Mouse (Mus musculus): ENCODE measurements around the gene Mc1r. TPM values are rescaled to one million over a fixed set of nuclear protein-coding genes. Genes with fewer than 3 reads are reported as not detected.
"Not testable (repeated sequence)": the region's sequence is repeated elsewhere in the genome, so short reads cannot be mapped to it uniquely, and the experiment has no call there.

Mc1r gene
- polyA plus RNA-seq, 1 experiment from 2014 or later: 0.18 TPM

GRCm38 (mm10) chr8:123442871-123443575, 36.1 kb downstream of the Mc1r start:
- no peaks in the 10 kb centered on the region for H3K9me3 ChIP-seq
- H3K36me3 ChIP-seq: no peaks in the 10 kb centered on the region
- ATAC-seq (ENCODE audit: low FRiP score, low read depth): peak; percentile 95
- H3K4me1 ChIP-seq: peaks cover 9% of the 10 kb centered on the region; the same call in 1 of the 2 replicates
- peak overlapping the region; percentile 53; the same call in 1 of the 2 replicates for H3K27ac ChIP-seq
- no peaks in the 10 kb centered on the region for H3K27me3 ChIP-seq (replicated peaks)
- peak overlapping the region; percentile 74 for H3K9ac ChIP-seq
- 1% methylated on average over 41 of the region's 41 CpGs for WGBS
- H3K4me2 ChIP-seq (replicated peaks): peak overlapping the region; percentile 77
- peak overlapping the region; percentile 61 for H3K4me3 ChIP-seq

DNA sequence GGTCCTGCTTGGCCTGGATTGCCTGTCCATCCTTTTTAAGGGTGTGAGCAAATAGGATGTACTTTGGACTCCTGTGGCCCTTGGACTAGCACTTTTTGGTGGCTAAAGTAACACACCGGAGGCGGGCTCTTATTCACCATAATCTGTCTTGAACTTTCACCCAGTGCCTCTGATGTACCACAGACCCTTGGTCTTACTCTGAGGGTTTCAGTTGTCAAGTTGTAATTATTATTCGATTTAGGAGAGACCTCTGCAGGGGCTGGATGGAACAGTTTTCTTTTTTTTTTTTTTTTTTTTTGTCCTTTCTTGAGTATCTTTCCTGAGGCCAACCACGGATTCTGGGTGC, 36.6 kb downstream of the Mc1r start:
- H3K36me3 ChIP-seq: no peaks in the 10 kb centered on the region
- no peak for ATAC-seq (ENCODE audit: low FRiP score, low read depth)
- 45% methylated on average over 4 of the region's 4 CpGs for WGBS
- H3K4me1 ChIP-seq: peaks cover 9% of the 10 kb centered on the region; the same call in 1 of the 2 replicates
- peak overlapping the region; percentile 74 for H3K9ac ChIP-seq
- H3K4me2 ChIP-seq (replicated peaks): peak overlapping the region; percentile 77
- H3K4me3 ChIP-seq: peak overlapping the region; percentile 61
- H3K27ac ChIP-seq: no peak overlapping the region
- no peaks in the 10 kb centered on the region for H3K27me3 ChIP-seq (replicated peaks)
- no peaks in the 10 kb centered on the region for H3K9me3 ChIP-seq

DNA sequence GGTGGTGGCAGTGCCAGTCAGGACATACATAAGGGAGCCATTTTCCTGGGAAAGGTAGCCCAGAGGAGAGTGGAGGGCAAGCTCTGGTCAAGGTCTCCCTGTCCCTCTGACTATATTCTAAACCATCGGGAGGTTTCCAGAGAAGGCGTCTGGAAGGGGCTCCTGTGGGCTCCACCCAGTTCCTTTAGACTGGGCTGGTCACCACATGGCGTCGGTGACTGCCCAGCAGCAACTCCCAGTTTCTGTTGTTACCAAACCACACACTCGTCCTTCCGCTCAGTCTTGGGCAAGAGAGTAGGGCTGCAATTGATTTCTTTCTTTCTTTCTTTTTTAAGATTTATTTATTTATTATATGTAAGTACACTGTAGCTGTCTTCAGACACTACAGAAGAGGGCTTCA, 37.2 kb downstream of the Mc1r start:
- 84% methylated on average over 6 of the region's 6 CpGs for WGBS
- Histone ChIP-seq H3K27ac (no peak overlapping the region), H3K36me3 (peaks cover 2% of the 10 kb centered on the region; the same call in 1 of the 2 replicates), H3K4me2 (replicated peaks) (peak overlapping the region; percentile 77), H3K9me3 (no peaks in the 10 kb centered on the region), H3K4me3 (no peak overlapping the region), H3K9ac (no peak overlapping the region), H3K4me1 (peaks cover 9% of the 10 kb centered on the region; the same call in 1 of the 2 replicates), H3K27me3 (replicated peaks) (no peaks in the 10 kb centered on the region)
- ATAC-seq (ENCODE audit: low FRiP score, low read depth): no peak

GRCm38 (mm10) chr8:123445981-123446380, 39.1 kb downstream of the Mc1r start:
- no peaks in the 10 kb centered on the region for H3K9me3 ChIP-seq
- H3K36me3 ChIP-seq: peaks cover 16% of the 10 kb centered on the region; the same call in 1 of the 2 replicates
- no peak overlapping the region for H3K4me3 ChIP-seq
- H3K27me3 ChIP-seq (replicated peaks): no peaks in the 10 kb centered on the region
- no peak overlapping the region for H3K9ac ChIP-seq
- 92% methylated on average over 10 of the region's 10 CpGs for WGBS
- no peak for ATAC-seq (ENCODE audit: low FRiP score, low read depth)
- H3K4me2 ChIP-seq (replicated peaks): no peak overlapping the region
- no peak overlapping the region for H3K27ac ChIP-seq
- peaks cover 9% of the 10 kb centered on the region; the same call in 1 of the 2 replicates for H3K4me1 ChIP-seq

DNA sequence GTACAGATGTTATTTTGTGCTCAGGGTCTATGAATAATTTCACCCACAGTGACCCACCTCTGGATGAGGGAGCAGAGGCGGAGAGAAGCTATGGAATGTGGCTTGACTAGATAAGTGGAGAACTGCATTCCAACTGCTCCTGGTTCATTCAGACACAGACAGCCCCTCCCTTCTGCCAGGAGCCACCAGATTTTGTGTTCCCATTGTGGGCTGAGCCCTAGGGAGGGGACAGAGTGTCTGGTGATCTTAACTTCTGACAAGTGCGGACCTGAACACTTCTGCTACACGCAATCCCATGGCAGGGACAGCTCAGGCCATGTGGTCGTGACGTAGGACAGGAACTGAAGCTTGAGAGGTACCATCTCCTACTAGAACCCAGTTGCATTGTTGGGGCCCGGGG, 39.9 kb downstream of the Mc1r start:
- H3K27me3 ChIP-seq (replicated peaks): no peaks in the 10 kb centered on the region
- H3K4me1 ChIP-seq: peaks cover 9% of the 10 kb centered on the region; the same call in 1 of the 2 replicates
- no peaks in the 10 kb centered on the region for H3K9me3 ChIP-seq
- H3K4me2 ChIP-seq (replicated peaks): no peak overlapping the region
- no peak overlapping the region for H3K4me3 ChIP-seq
- no peak overlapping the region for H3K9ac ChIP-seq
- ATAC-seq (ENCODE audit: low FRiP score, low read depth): no peak
- 95% methylated on average over 6 of the region's 6 CpGs for WGBS
- H3K36me3 ChIP-seq: peaks cover 20% of the 10 kb centered on the region; the same call in 1 of the 2 replicates
- no peak overlapping the region for H3K27ac ChIP-seq

GRCm38 (mm10) chr8:123450783-123451182, 43.9 kb downstream of the Mc1r start:
- WGBS: 91% methylated on average over 5 of the region's 5 CpGs
- Histone ChIP-seq H3K9me3 (no peaks in the 10 kb centered on the region), H3K27ac (no peak overlapping the region), H3K36me3 (peaks cover 56% of the 10 kb centered on the region), H3K4me3 (no peak overlapping the region), H3K4me1 (no peaks in the 10 kb centered on the region), H3K9ac (no peak overlapping the region), H3K4me2 (replicated peaks) (no peak overlapping the region), H3K27me3 (replicated peaks) (no peaks in the 10 kb centered on the region)
- ATAC-seq (ENCODE audit: low FRiP score, low read depth): no peak

DNA sequence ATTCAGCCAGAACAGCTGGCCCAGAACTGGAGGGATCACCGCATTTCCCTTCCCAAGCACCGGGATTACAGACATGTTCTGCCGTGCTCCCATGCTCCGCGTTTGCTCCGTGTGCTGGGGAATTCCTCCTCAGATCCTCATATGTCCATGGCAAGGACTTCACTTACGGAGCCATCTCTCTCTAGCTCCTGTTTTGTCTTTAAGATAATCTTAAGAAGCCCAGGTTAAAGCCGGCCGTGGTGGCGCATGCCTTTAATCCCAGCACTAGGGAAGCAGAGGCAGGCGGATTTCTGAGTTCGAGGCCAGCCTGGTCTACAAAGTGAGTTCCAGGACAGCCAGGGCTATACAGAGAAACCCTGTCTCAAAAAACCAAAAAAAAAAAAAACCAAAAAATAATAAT, 44.8 kb downstream of the Mc1r start:
- not testable (repeated sequence) for H3K9me3 ChIP-seq; H3K27ac ChIP-seq; H3K27me3 ChIP-seq (replicated peaks); H3K4me1 ChIP-seq; H3K4me3 ChIP-seq; H3K9ac ChIP-seq; ATAC-seq (ENCODE audit: low FRiP score, low read depth); H3K4me2 ChIP-seq (replicated peaks)
- H3K36me3 ChIP-seq: peaks cover 66% of the 10 kb centered on the region
- WGBS: 93% methylated on average over 12 of the region's 12 CpGs

DNA sequence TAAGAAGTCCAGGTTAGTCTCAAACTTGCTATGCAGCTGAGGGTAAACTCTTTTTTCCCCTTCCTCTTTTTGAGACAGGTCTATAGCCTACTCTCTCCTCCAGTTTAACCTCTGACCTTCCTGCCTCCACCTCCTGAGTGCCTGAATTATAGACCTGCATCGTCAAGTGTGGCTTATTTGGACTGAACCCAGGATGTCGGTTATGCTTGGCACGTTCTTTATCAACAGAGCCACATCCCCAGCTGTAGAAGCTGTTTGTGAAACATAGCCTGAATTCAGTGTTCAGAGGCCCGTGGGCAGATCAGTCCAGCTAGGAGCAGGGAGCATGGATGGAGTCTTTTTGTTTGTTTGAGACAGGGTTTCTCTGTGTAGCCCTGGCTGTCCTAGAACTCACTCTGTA, 45.2 kb downstream of the Mc1r start:
- Histone ChIP-seq H3K4me1 (no peaks in the 10 kb centered on the region), H3K27ac (no peak overlapping the region), H3K4me2 (replicated peaks) (no peak overlapping the region), H3K36me3 (peaks cover 69% of the 10 kb centered on the region), H3K27me3 (replicated peaks) (no peaks in the 10 kb centered on the region), H3K9ac (no peak overlapping the region), H3K4me3 (no peak overlapping the region), H3K9me3 (no peaks in the 10 kb centered on the region)
- ATAC-seq (ENCODE audit: low FRiP score, low read depth): no peak
- WGBS: 91% methylated on average over 4 of the region's 4 CpGs

- Histone ChIP-seq H3K27me3 (replicated peaks) (no peaks in the 10 kb centered on the region), H3K4me2 (replicated peaks) (no peak overlapping the region), H3K9ac (no peak overlapping the region), H3K4me1 (no peaks in the 10 kb centered on the region), H3K36me3 (peaks cover 78% of the 10 kb centered on the region), H3K27ac (no peak overlapping the region), H3K9me3 (no peaks in the 10 kb centered on the region), H3K4me3 (no peak overlapping the region)
- ATAC-seq (ENCODE audit: low FRiP score, low read depth): no peak
- 80% methylated on average over 7 of the region's 7 CpGs for WGBS
Observed at GRCm38 (mm10) chr8:123453291-123453690, 46.4 kb downstream of the Mc1r start.

DNA sequence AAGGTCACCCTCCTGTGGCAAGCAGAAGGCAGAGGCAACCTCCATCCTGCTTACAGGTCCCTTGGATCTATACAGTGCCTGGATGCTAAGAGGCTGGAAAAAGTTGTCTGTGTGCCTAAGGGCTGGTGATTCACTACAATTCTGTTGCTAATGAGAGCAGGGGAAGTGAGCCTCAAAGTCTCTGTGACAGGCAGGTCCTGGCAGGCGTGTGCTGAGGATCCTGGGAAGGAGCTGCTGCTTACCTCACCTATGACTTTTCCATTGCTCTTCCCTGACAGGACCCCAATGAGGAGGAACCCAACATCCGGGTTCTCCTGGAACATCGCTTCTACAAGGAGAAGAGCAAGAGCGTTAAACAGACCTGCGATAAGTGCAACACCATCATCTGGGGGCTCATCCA, 47.0 kb downstream of the Mc1r start:
- no peak overlapping the region for H3K4me2 ChIP-seq (replicated peaks)
- no peak overlapping the region for H3K4me3 ChIP-seq
- 87% methylated on average over 5 of the region's 5 CpGs for whole genome bisulfite sequencing
- ATAC-seq (ENCODE audit: low FRiP score, low read depth): no peak
- no peak overlapping the region for H3K9ac ChIP-seq
- H3K36me3 ChIP-seq: peaks cover 84% of the 10 kb centered on the region
- H3K27me3 ChIP-seq (replicated peaks): no peaks in the 10 kb centered on the region
- H3K9me3 ChIP-seq: no peaks in the 10 kb centered on the region
- H3K27ac ChIP-seq: no peak overlapping the region
- no peaks in the 10 kb centered on the region for H3K4me1 ChIP-seq

DNA sequence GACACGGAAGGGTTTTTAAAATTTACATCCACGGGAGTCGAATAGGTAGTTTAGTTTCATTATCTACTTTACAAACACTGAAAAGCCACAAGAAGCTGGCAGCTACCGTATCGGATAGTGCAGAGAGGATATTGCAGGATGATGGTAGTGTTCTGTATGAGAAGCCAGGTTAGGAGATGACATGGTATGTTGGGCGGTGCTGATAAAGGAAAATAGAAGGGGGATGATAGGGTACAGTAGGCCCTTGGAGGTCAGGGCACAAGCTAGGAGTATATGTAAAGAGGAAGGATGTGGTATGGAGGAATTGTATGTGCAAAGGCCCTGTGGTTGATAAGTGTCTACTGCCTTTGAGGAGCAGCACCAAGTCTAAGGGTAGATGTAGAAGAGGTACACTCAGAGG, 47.7 kb downstream of the Mc1r start:
- no peak overlapping the region for H3K4me2 ChIP-seq (replicated peaks)
- H3K9me3 ChIP-seq: no peaks in the 10 kb centered on the region
- peaks cover 84% of the 10 kb centered on the region for H3K36me3 ChIP-seq
- no peak overlapping the region for H3K9ac ChIP-seq
- 94% methylated on average over 6 of the region's 6 CpGs for WGBS
- H3K4me1 ChIP-seq: no peaks in the 10 kb centered on the region
- no peak for ATAC-seq (ENCODE audit: low FRiP score, low read depth)
- H3K27me3 ChIP-seq (replicated peaks): no peaks in the 10 kb centered on the region
- H3K4me3 ChIP-seq: no peak overlapping the region
- no peak overlapping the region for H3K27ac ChIP-seq

Data from neural tube, embryonic 12.5 days (tissue).